Mouse (Mus musculus) brain, embryonic 14.5 days (tissue): Measurements from ENCODE around the gene Tdp2.

Experiments
- CTCF ChIP-seq: fragments of 200-500 bp; IDR thresholded peaks from 2 replicates; pipeline ENCODE4 v1.5.1; 2012; ENCODE audit warnings: inconsistent platforms, mild to moderate bottlenecking, moderate library complexity, borderline replicate concordance; ENCODE audit not compliant: insufficient read depth, insufficient read length; ENCODE audit errors: extremely low read depth
- POLR2A ChIP-seq: fragments of 200-500 bp; IDR thresholded peaks from 2 replicates; pipeline ENCODE4 v1.6.1; 2012; ENCODE audit warnings: mild to moderate bottlenecking, inconsistent platforms, borderline replicate concordance; ENCODE audit not compliant: poor library complexity, insufficient read depth, insufficient read length, severe bottlenecking; ENCODE audit errors: extremely low read depth

DNA sequence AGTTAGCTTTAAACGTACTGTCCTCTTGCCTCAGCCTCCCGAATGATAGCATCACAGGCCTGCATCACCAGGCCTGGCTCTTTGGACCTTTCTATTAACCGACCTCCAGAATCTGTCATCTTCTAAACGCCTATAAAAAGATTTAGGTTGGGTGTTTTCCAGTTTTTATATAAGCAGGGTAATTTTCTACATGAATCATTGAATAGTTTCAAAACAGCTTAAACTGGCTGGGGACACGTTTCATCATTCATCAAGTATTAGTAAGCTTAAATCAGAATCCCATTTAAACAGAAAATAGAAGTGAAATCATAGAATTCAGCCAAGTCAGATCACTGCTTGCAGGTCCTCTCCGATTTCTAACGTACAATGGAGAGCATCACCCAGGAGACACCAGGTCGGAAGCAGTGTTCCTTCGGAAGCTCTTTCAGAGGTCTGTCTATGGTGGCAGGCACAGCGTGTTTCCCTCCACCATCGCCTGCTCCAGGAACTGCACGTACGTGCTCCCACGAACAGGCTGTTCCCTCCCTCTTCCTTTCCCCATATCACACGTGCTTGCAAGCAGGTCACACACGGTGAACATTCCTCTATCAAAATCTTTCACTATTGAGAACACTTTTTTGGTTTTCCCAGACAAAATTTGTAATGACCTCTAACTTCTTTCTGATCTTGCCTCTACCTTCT is 8.7 kb upstream of the Tdp2 start:
- TF ChIP-seq POLR2A (no peak), CTCF (no peak)
